ENCODE assay signal across 8 mouse cellular contexts in the genomic region with DNA sequence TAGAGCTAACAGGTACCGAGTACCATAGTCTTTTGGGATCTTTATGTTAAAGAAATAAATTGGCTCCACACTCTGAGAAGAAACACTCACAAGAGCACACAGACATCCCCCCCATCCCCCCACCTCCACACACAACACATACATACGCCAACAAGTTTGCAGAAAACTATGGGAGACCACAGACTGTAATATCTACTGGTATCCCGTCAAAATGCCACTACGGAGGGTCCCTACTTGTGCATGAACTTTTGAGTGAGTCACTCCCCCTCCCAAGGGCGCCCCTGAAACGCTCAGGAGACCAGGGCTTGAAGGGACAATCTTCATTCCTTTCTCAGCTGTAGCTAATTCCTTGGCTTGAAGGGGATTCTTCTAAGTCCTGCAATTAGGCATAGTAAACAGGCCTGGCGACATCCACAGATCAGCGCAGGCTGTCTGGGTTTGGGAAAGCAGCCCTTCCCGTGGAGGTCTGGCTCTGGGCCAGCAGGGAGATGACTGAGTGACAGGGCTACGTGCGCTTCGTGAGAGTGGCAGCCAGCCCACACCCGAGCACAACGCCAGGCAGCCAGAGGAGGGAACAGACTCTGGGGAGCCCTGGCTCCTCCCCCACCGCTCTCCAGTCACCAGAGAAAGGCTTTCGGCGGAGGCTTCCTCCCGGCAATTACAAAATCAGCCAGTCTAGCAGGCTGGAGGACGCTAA. TPM values are rescaled to one million over a fixed set of nuclear protein-coding genes. Genes with fewer than 3 reads are reported as not detected.
DNase-seq lines count a peak whose midpoint lies in the region; TF ChIP-seq lines count a peak whose summit lies in the region.

No protein-coding gene starts in this region.

- peak overlapping the region; percentile 21 for H3K4me3 ChIP-seq in cortical plate, adult 2 months (ENCODE audit: insufficient read depth, low read length)
- H3K4me3 ChIP-seq in macrophage (ENCODE audit: inconsistent target): no peak overlapping the region; the same call in 1 of the 2 replicates

- DNase-seq in adipocyte (ENCODE audit: low spot score): peak; percentile 98
- DNase-seq in gastrocnemius, postnatal 10 days: peak; percentile 89
- peak; percentile 41 for DNase-seq in hindlimb bud, embryonic 11.5 days (ENCODE audit: extremely low spot score, low read depth, low spot score)
- peak; percentile 54 to 71 for DNase-seq in left cerebral cortex, adult 8-10 months (ENCODE audit: low spot score in 2 of 2)
- peak; percentile 85 for DNase-seq in right cerebral cortex, adult 18-20 months
- peak; percentile 79 to 85 for DNase-seq in urinary bladder, postnatal 4 days (ENCODE audit: low spot score in 2 of 2)

- H3K4me1 ChIP-seq in cortical plate, adult 2 months (ENCODE audit: control insufficient read depth, insufficient read depth, low read length): no peaks in the 10 kb centered on the region

- WGBS in macrophage (ENCODE audit: missing documents): 6% methylated on average over 18 of the region's 19 CpGs

- H3K36me3 ChIP-seq in macrophage (ENCODE audit: inconsistent target): no peaks in the 10 kb centered on the region

- TF ChIP-seq POLR2A in cortical plate, adult 2 months (IDR thresholded peaks at IDR 0.05; ENCODE audit: extremely low read depth, insufficient read depth, low read length): no peak

- no peaks in the 10 kb centered on the region for H3K79me2 ChIP-seq in macrophage (ENCODE audit: inconsistent target)

- H3K27ac ChIP-seq in cortical plate, adult 2 months (ENCODE audit: insufficient read depth, low read length): no peak overlapping the region
- peak overlapping the region; percentile 64 for H3K27ac ChIP-seq in macrophage

- TF ChIP-seq CTCF in cortical plate, adult 2 months (IDR thresholded peaks at IDR 0.05; ENCODE audit: extremely low read depth, insufficient read depth, low read length): no peak

RNA-seq across cellular contexts. Expression of a gene that starts 11.9 kb away (rescaled TPM):
- polyA plus RNA-seq in cortical plate, adult 2 months (2012; rRNA removed): 5.3 and 6.3 TPM in 2 replicates
- 10 to 100 TPM; 14.2 to 15.3 TPM for total RNA-seq in gastrocnemius, postnatal 10 days (2021)
- total RNA-seq in left cerebral cortex, adult 8-10 months (2022): 10 to 100 TPM in 1 of 4 experiments, 1 to 10 TPM in 3; 8.8 to 10.8 (median 9.7) TPM
- total RNA-seq in macrophage (2018; cell fraction: chromatin; rRNA removed): under 1 TPM in 1 of 26 experiments, not detected in 25; 0.47 TPM
- under 1 TPM in 20 of 26 experiments, not detected in 6; 0.04 to 0.47 (median 0.24) TPM for total RNA-seq in macrophage (2018; cell fraction: cytosol; rRNA removed)
- under 1 TPM in 2 of 26 experiments, not detected in 24; 0.23 to 0.24 TPM for total RNA-seq in macrophage (2018; cell fraction: nucleus; rRNA removed)
- 0.15 to 0.23 TPM (median 0.17 TPM) in 3 replicates for polyA plus RNA-seq in macrophage (2018)

Comparison
In these comparisons a context has a peak if more than half of its experiments do, and no peak if none do; other contexts are left out.
1. DNase-seq: peak in every context shown above with its lines; median percentile 98 in adipocyte; 89 in gastrocnemius, postnatal 10 days; 85 in right cerebral cortex, adult 18-20 months; 82 in urinary bladder, postnatal 4 days; 62 in left cerebral cortex, adult 8-10 months; 41 in hindlimb bud, embryonic 11.5 days.